Mouse (Mus musculus): Measurements from ENCODE around the gene Qk.

GRCm38 (mm10) chr17:10317186-10317585 is 2.5 kb downstream of the Qk start:
- TF ChIP-seq CTCF (IDR thresholded peaks at IDR 0.05; ENCODE audit: low read depth): peak; percentile 38; the same call in 1 of the 2 replicates
- TF ChIP-seq EP300 (IDR thresholded peaks at IDR 0.05; ENCODE audit: low read depth): 0 out of 2 replicates have a peak, but pooled peaks have one; percentile 5
